Mouse (Mus musculus): ENCODE results near the gene Serpini1. TPM values are rescaled to one million over a fixed set of nuclear protein-coding genes. Genes with fewer than 3 reads are reported as not detected.

Serpini1 gene
- polyA plus RNA-seq (2012; rRNA removed): 0.05 and 0.09 TPM in 2 replicates

GRCm38 (mm10) chr3:75557292-75557691 lies at the start of gene Serpini1:
Gene Serpini1, plus strand, starts transcription at chr3:75557547.

GRCm38 (mm10) chr3:75556695-75557291 lies 554 bp upstream of the Serpini1 start, which contains the start of gene Pdcd10:
Gene Pdcd10, minus strand, starts transcription at chr3:75556856.

Other genes with a start within 250 kb of the Serpini1 start
- not detected in 2 replicates for gene Wdr49, start 75.4 kb upstream of the Serpini1 start, polyA plus RNA-seq (2012; rRNA removed)
- gene Pdcd10, start 691 bp upstream of the Serpini1 start, polyA plus RNA-seq (2012; rRNA removed): 0.17 and 0.24 TPM in 2 replicates
- not detected in 2 replicates for gene Gm29133, start 190.7 kb downstream of the Serpini1 start, polyA plus RNA-seq (2012; rRNA removed)

Measured in stomach, adult 2 months (tissue).